Mouse (Mus musculus): ENCODE results near the gene Mgat3.

DNA sequence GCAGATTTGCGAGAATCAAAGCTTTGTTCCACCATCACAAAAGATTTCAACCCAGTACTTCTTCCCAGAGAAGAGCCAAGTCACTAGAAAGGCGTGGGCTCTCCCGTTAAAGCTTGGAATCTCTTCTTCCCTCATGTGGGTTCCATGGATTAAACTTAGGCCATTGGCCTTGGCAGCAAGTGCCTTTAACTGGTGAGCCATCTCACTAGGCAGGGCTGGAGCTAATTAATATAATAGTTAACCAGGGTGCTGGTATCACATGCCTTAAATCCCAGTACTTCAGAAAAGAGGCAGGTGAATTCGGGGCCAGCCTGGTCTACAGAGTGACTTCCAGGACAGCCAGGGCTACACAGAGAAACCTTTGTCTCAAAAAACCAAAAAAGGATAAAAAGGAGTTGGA is 48.9 kb upstream of the Mgat3 start:
- TF ChIP-seq CTCF (IDR thresholded peaks at IDR 0.05; ENCODE audit: insufficient read depth, low read depth, low read length) (no peak), POLR2A (IDR thresholded peaks at IDR 0.05; ENCODE audit: insufficient read depth, low read depth, low read length) (no peak)

Measured in olfactory bulb, adult 2 months (tissue).